Mouse (Mus musculus) cerebellum, adult 2 months (tissue): ENCODE measurements around the gene Gars. TPM values are rescaled to one million over a fixed set of nuclear protein-coding genes. Genes with fewer than 3 reads are reported as not detected.
A peak's percentile ranks its signal among the peaks of the same experiment; 100 is the strongest.

Experiments
- DNase-seq, 2 experiments: peaks; one replicate each; pipeline ENCODE4 v3.0.0; 2021
- H3K27ac ChIP-seq: fragments of 200-500 bp; 2 replicates; pipeline ENCODE4 v1.5.1; 2012; ENCODE audit warnings: low read length, control low read depth, inconsistent platforms; ENCODE audit not compliant: insufficient read depth
- H3K27me3 ChIP-seq: fragments of 200-500 bp; 2 replicates; pipeline ENCODE4 v1.6.1; 2012; ENCODE audit warnings: inconsistent platforms, mild to moderate bottlenecking, low read length, moderate library complexity; ENCODE audit not compliant: control insufficient read depth, insufficient read depth
- H3K4me1 ChIP-seq: fragments of 200-500 bp; 2 replicates; pipeline ENCODE4 v1.6.1; 2011; ENCODE audit warnings: low read length; ENCODE audit not compliant: control insufficient read depth, insufficient read depth
- H3K4me3 ChIP-seq: fragments of 200-500 bp; replicated peaks from 2 replicates; pipeline ENCODE3; 2011; ENCODE audit warnings: mild to moderate bottlenecking, low read depth, low read length, control low read depth; ENCODE audit not compliant: insufficient read depth
- CTCF ChIP-seq: fragments of 200-500 bp; IDR thresholded peaks from 2 replicates; pipeline ENCODE4 v1.5.1; 2011; ENCODE audit warnings: low read depth, mild to moderate bottlenecking, control low read depth, low read length, moderate library complexity, borderline replicate concordance; ENCODE audit not compliant: insufficient read depth
- POLR2A ChIP-seq: fragments of 200-500 bp; IDR thresholded peaks from 2 replicates; pipeline ENCODE4 v1.6.1; 2011; ENCODE audit warnings: low read length, control low read depth, borderline replicate concordance; ENCODE audit not compliant: insufficient read depth
- WGBS: fragments of 180-500 bp; shearing (Covaris S2); methylation state at CpG from one replicate; pipeline ENCODE4 v1.1.7; 2018; 5-methylcytosine and 5-hydroxymethylcytosine counted together
- polyA plus RNA-seq: library from polyadenylated mRNA; depleted of rRNA; stranded (reverse); fragments of >200 nt; gene quantifications from 2 replicates; pipeline ENCODE4 v1.2.3, GENCODE M21; 2012

The Gars gene
- polyA plus RNA-seq, 1 experiment, result 127 TPM

DNA sequence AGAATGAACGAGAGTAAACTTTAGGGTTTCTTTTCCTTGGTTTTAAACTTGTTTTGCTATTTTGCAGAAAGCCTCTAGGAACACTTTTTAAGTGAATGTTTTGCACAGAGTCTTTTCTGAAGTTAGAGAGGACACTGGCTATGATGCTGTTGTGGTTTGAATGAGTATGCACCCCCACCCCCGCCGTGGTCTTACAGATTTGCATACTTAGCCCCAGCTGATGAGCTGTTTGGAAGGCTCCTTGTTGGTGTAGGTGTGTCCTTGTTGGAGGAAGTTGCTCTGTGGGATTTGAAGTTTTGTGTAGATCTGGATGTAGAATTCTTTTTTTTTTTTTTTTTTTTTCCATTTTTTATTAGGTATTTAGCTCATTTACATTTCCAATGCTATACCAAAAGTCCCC, 19.6 kb downstream of the Gars start:
- TF ChIP-seq CTCF, result no peak
- TF ChIP-seq POLR2A, result no peak
- H3K4me1 ChIP-seq, result peaks cover 10% of the 10 kb centered on the region
- 94% methylated on average over 3 of the region's 3 CpGs for WGBS
- no peak overlapping the region for H3K27ac ChIP-seq
- no peak overlapping the region for H3K4me3 ChIP-seq
- DNase-seq, result no peak
- H3K27me3 ChIP-seq, result no peaks in the 10 kb centered on the region

DNA sequence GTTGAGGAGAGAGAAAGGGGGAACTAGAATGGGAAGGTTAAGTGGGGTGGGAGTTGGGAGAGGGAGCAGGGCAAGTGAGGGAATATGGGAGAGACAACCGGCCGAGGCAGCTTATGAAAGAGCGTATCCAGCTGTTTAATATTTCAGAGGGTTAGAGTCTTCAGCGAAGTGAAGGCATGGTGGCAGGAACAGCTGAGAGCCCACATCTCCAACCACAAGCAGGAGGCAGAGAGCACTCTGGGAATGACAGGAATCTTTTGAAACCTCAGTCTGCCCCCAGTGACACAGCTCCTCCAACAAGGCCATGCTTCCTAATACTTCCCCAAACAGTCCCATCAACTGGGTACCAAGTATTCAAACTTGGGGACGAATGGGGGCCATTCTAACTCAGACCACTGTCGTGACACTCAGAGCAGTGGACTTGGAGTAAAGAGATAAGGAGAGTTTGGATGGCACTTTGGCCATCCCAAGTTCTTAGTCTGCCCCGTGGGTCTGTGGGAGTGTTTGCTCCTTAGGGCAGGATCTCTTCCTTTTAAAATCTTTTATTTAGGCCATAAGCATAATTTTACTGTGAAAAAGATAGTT, 22.5 kb downstream of the Gars start:
- Histone ChIP-seq H3K27ac (no peak overlapping the region), H3K27me3 (no peaks in the 10 kb centered on the region), H3K4me1 (peaks cover 18% of the 10 kb centered on the region), H3K4me3 (no peak overlapping the region)
- 92% methylated on average over 7 of the region's 7 CpGs for WGBS
- TF ChIP-seq CTCF (no peak), POLR2A (no peak)
- no peak for DNase-seq

DNA sequence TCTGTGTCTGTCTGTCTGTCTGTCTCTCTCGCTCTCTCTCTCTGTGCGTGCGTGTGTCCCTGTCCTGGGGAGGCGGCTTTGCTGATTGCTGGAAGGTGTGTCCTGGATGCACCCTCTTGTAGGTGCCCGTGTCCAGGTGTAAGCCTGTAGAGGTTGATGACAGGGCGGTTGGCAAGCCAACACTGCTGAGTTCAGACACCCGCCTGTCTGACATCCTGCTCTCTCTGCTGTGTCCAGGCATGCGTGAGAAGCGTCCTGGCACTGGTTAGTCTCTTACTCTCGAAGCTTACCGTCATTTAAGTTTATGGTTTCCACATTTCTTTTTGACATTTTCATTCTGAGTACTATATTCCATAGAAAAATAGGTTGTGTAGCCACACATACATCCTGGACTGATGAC, 23.5 kb downstream of the Gars start:
- H3K27me3 ChIP-seq, result no peaks in the 10 kb centered on the region
- H3K4me1 ChIP-seq, result peaks cover 18% of the 10 kb centered on the region
- WGBS, result 47% methylated on average over 11 of the region's 11 CpGs
- no peak overlapping the region for H3K4me3 ChIP-seq
- peak; percentile 43 to 64 for DNase-seq
- H3K27ac ChIP-seq, result no peak overlapping the region
- TF ChIP-seq CTCF (no peak), POLR2A (no peak)

DNA sequence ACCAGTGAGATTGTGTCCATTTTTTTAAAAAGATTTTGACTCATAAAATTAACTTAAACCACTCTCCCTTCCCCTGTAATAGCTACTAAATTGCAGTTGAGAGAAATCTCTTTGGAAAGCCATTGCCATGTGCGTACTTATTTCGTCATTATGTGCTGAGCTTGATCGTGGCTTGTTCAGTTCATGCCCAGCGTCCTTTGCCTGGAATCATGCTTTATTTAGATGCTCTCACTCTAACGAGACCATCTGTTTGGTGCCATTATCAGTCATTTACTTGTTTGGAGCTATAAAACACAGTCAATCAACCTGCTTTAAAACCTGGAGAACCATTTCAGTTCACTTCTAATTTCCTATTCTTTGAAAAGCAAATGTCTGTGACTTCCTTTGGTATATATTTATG, 24.4 kb downstream of the Gars start:
- WGBS, result 41% methylated on average over 5 of the region's 5 CpGs

DNA sequence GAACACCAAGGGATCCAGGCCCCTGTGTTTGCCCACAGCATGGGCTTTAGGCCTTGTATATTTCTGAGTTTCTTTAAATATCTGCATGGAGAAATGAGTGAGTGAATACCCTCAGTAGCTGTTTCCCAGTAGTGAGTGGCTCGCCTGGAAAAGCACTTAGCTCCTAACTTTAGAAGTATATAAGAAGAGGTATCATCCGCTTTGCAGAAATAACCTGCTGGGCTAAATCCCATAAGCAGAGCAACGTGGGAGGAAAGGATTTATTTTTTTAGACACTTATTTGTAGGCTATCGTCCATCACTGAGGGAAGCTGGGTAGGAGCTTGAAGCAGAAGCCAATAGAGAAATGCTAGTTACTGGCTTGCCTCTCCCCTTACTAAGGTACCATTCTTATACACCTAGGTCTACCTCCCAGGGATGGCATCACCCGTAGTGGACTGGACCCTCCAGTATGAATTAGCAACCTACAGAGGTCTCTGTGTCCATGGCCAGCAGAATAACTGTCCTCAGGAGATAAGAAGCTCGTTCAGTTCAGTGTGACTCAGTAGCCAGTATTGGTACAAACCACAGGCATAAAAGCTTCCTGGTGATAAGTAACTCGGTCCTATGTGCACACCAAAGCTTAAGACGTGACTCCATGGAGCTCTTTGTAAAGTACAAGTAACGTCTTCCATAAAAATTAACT, 26.1 kb downstream of the Gars start:
- DNase-seq, result no peak
- H3K27ac ChIP-seq, result no peak overlapping the region
- peaks cover 18% of the 10 kb centered on the region for H3K4me1 ChIP-seq
- WGBS, result 85% methylated on average over 9 of the region's 9 CpGs
- no peak for TF ChIP-seq POLR2A
- no peak overlapping the region for H3K4me3 ChIP-seq
- H3K27me3 ChIP-seq, result no peaks in the 10 kb centered on the region

More for the DNA sequence above, 24.4 kb downstream of the Gars start:
- DNase-seq, result peak in 1 of 2 experiments; percentile 33
- H3K4me1 ChIP-seq, result peaks cover 18% of the 10 kb centered on the region
- no peak overlapping the region for H3K27ac ChIP-seq
- TF ChIP-seq POLR2A (no peak), CTCF (no peak)
- H3K27me3 ChIP-seq, result no peaks in the 10 kb centered on the region
- no peak overlapping the region for H3K4me3 ChIP-seq

DNA sequence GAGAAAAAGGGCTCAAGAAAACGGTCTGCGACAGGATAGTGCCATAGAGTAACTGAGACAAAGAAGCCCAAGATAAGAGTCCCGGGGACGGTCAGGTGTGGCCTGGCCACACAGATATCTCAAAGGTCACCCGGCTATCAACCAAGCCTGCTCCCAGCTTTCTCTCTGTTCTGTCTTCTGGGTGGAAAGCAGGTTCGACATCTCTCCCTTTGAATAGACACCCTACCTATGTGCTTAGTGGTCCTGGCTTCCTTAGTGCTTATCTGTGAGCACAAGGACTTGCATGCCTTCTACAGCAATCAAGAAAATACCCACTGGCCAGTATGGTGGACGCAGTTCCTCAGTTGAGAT, 26.6 kb downstream of the Gars start:
- H3K4me1 ChIP-seq, result peaks cover 18% of the 10 kb centered on the region
- WGBS, result 96% methylated on average over 7 of the region's 7 CpGs
- H3K27ac ChIP-seq, result no peak overlapping the region
- TF ChIP-seq CTCF (no peak), POLR2A (no peak)
- no peak overlapping the region for H3K4me3 ChIP-seq
- H3K27me3 ChIP-seq, result no peaks in the 10 kb centered on the region
- no peak for DNase-seq

DNA sequence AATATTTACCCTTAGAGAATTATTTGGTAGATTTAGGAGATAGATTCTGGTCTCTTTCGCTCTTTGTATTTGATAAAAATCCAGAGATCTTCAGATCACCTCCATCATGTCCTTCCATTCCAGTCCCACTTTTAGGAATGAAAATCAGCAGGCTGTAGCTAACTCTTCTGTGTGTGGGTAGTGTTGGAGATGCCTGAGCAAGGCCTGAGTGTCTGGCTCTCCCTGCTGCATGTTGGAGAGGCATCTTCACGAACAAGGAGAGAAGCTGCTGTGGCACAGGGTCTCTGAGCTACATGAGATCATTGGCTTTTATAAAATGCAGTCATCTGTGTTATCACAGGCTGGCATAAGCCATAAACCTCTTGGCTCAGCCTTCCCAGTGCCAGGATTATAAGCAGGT, 28.1 kb downstream of the Gars start:
- DNase-seq, result no peak
- no peak overlapping the region for H3K27ac ChIP-seq
- TF ChIP-seq POLR2A (no peak), CTCF (no peak)
- WGBS, result 59% methylated on average over 2 of the region's 2 CpGs
- no peak overlapping the region for H3K4me3 ChIP-seq
- no peaks in the 10 kb centered on the region for H3K27me3 ChIP-seq
- H3K4me1 ChIP-seq, result peaks cover 18% of the 10 kb centered on the region

DNA sequence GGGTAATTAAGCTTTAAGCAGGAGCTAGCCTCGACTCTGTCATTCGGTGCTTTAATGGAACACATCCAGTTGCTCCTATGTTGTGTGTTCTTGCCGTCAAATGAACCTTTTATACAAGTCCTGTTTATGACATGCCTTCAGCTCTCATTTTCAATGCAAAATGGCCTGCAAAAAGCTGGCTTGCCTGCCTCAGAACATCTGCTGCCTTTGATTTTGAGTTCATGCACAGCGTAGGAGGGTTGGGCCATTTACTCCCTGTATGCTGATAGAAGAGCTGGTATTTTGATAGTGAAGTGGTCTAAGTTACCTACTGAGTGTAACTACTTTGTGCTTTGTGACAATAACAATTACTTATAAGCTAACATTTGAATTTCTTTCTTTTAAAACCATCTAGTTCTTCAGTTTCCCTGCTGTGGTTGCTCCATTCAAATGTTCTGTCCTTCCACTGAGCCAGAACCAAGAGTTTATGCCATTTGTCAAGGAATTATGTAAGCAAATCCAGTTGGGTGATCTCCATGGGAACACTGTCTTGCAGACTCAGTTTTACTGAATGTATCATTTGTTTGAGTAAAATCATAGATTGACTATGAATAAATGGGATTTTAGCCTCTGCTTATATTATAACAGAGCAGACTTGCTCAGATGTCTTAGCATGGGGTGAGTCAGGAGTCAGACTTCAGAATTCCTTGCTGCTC, 38.9 kb downstream of the Gars start:
- 56% methylated on average over 4 of the region's 4 CpGs for WGBS
- no peak for DNase-seq
- H3K4me1 ChIP-seq, result no peaks in the 10 kb centered on the region
- H3K27ac ChIP-seq, result no peak overlapping the region
- no peaks in the 10 kb centered on the region for H3K27me3 ChIP-seq
- H3K4me3 ChIP-seq, result no peak overlapping the region
- TF ChIP-seq POLR2A (no peak), CTCF (no peak)
